Mouse (Mus musculus) cerebellum, postnatal 25 days (tissue): Measurements from ENCODE around the gene Kcnj14.
A peak's percentile ranks its signal among the peaks of the same experiment; 100 is the strongest.

Experiments
- DNase-seq, 2 experiments: peaks; one replicate each; pipeline ENCODE4 v3.0.0; 2021; ENCODE audit warnings: mixed read lengths in 2 of 2

Gene Kcnj14

DNA sequence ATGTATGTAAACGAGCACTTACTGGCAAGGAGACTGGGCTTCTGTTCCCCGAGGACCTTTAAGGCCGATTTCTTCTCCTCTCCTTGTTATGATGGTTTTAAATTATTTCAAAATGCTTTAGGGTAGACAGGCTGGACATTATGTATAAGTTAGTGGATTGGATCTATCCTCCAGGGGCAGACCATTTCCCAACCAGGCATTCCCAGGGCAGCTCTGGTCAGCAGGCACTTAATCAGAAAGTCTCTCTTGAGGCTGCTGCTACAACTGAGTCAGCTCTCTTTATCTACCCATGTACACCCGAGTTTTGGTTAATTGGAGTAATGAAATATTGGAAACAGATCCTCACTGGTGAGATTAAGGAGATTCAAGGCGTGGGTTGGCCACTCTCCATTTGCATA, 6.5 kb upstream of the Kcnj14 start:
- no peak for DNase-seq

DNA sequence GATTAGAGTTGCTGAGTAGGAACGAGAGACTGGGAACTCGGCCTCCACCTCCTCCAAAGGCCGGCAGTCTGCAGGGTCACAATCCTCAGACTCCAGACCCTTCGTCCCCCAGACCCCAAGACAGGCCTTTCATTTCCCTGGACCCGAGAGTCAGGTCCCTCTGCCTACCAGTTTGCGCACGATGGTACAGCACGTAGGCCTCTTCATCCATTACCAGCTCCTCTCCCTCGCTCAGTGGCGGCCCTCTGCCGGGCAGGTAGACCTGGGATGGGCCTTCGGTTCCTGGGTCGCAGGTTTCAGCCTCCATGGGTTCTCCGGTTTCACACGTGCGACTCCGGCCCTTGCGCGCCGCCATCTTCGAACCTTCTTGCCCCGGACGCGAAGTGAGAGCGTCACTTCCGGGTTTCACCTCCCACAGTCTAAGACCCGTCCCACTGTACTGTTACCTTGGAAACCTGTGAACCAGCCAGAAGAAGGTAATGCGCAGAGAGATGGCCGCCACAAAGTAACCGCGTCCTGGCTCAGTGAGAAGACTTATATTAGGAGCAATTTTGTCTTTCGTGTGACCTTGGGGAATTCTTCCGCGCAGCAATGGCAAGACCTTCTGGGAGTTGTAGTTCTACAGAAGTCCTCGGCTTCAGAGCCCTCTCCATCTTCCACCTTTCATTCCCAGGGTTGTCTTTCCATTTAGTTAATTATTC, 6.0 kb upstream of the Kcnj14 start, which contains the start of gene Grwd1:
TSS of gene Grwd1 (minus strand) at position 518 of the 701 bp plus-strand sequence.
- peak; percentile 88 to 89 for DNase-seq

GRCm38 (mm10) chr7:45826631-45827030, 2.0 kb upstream of the Kcnj14 start:
- no peak for DNase-seq

DNA sequence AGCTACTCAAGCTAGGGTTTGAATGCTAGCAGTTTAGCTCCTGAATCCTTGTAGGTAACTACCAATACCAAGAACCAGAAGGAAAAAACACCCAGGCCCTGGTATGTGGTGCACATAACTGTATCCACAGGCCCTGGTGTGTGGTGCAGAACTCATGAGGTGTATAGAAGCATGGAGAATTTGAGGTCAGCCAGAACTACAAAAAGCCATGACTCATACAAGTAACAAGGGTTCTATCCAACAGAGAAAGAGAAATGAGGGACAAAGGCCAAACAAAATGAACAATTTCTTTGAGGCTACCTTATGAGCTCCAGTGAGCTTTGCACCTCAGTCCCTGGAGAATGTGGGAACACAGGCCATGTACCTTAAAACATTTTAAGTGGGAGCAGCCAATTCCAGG, 3.7 kb downstream of the Kcnj14 start:
- DNase-seq, result no peak

DNA sequence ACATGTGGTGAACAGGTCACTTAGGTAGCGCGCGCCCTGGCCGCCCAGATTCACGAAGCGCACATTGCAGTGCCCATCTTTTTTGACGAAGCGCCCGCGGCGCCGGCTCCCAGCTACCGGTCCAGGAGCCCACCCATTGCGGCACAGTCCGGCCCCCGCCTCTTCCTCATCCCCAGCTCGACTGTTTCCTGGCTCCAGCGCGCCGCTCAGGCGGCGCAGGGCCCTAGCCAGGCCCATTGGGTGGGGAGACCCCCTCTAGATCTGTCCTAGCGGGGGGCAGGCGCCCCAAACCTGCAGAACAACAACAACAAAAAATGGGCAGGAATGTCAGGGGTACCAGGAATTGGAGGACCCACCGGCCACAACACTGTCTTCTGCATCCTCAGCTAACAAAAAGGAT, 4.7 kb downstream of the Kcnj14 start:
- DNase-seq, result no peak

DNA sequence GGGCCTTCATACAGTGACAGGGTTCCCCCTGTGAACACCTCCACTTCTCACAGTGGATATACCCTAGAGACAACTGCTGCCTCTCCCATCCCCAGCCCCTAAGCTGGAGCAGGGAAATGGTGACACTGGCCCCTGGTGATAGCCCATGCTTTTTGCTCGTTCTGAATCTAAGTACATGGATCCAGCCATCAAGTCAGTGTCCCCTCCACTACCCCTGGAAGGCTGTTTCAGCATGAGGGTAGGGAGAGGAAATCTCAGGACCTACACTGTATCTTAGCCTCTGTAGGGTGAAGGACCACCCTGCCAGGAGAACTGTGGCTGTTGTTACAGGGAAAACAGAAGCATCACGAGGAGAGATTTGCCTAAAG, 8.6 kb downstream of the Kcnj14 start:
- DNase-seq, result no peak

DNA sequence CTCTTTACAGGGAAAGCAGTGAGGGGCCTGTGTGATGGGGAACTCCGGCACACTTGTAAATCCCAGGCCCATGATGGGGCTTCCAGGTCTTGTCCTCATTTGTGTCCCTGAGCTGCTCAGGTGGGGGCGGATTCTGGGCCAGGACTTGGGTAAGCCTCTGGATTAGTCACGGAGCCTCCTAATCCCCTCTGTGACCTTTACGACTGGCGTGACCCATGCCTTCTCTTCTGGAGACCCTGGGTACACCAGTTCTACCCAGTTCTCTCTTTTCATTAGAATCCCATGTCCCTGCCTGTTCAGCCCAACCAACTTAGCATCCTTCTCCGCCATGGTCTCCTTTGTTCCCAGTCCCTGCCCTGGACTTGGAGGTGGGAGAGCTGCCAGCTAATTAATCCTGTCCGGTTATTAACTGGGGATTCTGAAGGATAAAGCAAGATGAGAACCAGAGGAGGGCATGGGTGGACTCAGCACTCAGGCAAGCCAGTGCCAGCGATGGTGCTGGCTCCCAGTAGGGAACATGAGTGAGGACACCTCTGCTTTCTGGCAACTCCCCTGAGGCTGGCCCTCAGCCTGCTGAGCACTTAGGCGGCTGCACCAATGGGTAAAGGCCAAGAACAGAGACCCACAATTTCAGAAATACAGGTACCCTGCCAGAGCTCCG, 9.1 kb downstream of the Kcnj14 start:
- peak; percentile 26 to 36 for DNase-seq

DNA sequence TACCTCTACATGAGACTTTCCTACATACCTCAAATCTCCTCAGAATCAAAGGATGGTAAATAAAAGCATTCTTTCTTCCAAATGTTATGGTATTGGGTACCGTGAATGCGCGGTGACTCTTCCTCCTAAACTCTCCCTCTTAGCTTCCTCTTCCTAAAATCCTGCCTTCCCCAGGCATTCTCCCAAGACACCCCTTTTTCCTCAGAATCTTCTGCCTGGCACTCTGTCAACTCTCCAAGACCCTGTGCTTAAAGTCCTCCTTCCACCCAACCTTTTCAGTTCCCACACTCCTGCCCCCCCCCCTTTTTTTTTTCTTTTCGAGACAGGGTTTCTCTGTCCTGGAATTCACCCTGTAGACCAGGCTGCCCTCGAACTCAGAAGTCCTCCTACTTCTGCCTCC, 9.7 kb downstream of the Kcnj14 start:
- peak in 1 of 2 experiments; percentile 29 for DNase-seq

DNA sequence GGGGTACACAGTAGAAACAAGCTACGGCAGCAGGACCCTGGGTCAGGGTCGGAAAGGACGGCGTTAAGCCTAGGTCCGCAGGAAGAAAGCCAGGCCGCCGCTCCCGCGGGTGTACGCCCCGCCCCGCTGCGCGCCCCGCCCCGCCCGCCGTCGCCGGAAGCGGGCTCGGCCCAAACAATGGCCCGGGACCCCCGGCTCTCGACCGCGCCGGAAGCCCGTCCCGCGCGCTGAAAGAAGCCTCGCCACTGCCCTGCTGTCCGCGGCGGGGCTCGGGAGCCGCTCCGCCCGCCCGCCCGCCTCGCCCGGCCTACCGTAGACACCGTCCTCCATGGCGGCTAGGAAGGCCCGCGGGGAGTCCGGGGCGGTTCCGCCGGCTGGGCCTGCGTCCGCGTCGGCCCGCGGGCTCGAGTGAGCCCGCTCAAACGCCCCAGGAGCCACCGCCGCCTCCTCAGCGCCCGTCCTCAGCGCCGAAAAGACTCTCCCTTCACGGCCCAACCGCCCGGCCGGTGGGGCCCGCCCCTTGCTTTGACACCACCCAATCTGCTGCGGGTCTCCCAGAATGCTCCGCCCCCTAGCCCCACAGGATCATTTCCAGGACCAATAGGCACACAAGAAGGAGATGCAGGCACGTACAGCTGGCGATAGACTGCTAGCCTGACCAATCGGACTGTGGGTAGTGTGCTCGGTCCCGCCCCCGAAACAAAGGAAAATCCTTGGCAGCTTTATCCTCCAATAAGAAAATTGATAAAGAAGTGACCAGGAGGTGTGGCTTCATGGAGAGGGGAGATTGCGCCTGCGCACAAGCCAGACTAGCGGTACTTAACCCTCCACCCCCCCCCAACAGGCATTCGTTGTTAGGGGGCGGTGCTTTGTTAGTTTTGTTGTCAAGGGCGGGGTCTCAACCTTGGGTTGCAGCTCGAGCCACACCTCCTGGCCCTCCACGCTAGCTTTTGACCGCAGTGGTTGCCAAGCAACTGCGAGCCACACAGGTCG, 10.5 kb downstream of the Kcnj14 start, which contains the start of gene Cyth2:
TSS of gene Cyth2 (minus strand) at position 795 of the 993 bp plus-strand sequence.
- peak; percentile 98 to 99 for DNase-seq

DNA sequence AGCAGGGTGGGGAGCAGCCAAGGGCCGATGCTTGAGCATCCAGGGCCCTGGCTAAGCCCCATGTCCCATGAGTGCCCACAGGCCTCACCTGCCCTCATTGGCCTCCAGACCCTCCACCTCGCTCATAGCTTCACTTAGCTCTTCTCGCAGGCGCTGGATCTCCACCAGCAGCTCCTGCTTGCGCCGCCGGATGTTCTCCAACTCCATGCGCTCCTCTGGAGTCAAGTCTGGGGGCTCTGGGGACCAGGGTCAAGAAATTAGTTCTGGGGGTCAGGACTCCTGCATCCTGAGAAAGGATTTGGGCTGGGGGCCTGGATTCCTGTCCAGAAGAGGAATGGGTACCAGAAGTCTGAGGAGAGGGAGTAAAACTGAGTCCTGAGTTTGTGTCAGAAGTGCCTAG, 11.7 kb downstream of the Kcnj14 start:
- peak in 1 of 2 experiments; percentile 25 for DNase-seq

DNA sequence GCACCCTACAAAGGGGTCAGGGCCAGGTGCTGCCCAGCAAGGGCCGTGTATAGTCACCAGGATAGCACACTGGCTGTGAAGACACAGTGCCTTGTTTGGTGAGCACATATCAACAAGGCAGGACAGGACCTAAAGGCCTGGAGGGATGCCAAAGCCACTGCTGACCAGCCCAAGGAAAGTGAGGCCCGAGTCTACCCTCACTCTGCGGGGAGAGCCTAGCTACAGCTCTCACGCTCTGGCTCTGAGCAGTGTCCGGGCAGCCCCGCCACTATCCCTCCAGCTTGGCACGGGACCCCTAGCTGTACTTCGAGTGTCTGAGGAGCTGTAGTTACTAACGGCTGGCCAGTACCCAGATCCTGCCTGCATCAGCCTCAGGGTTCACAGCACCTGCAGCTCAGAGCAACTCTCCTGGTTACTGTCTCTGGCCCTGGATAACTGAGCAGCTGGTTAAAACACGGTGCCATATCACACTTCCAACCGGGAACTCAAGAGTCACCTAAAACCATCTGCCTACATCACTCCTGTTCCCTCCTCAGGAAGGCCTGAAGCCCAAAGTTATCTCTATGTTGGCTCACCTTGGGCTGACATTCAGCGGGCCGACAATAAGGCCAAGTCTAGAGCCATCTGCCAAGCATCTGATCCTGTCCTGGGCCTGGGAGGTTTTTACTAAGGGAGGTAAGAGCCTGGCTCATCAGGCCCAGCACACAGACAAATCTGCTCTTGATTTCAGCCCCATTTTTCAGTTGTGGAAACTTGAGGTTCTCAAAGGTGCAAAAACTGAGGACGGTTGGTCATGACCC, 15.1 kb downstream of the Kcnj14 start:
- peak; percentile 54 to 55 for DNase-seq

GRCm38 (mm10) chr7:45808471-45808870, 16.1 kb downstream of the Kcnj14 start:
- peak in 1 of 2 experiments; percentile 41 for DNase-seq

GRCm38 (mm10) chr7:45805941-45806340, 18.6 kb downstream of the Kcnj14 start:
- DNase-seq, result peak in 1 of 2 experiments; percentile 26

GRCm38 (mm10) chr7:45802551-45802950, 22.0 kb downstream of the Kcnj14 start:
- peak in 1 of 2 experiments; percentile 16 for DNase-seq

GRCm38 (mm10) chr7:45801348-45801747, 23.2 kb downstream of the Kcnj14 start:
- DNase-seq, result peak; percentile 94 to 96

DNA sequence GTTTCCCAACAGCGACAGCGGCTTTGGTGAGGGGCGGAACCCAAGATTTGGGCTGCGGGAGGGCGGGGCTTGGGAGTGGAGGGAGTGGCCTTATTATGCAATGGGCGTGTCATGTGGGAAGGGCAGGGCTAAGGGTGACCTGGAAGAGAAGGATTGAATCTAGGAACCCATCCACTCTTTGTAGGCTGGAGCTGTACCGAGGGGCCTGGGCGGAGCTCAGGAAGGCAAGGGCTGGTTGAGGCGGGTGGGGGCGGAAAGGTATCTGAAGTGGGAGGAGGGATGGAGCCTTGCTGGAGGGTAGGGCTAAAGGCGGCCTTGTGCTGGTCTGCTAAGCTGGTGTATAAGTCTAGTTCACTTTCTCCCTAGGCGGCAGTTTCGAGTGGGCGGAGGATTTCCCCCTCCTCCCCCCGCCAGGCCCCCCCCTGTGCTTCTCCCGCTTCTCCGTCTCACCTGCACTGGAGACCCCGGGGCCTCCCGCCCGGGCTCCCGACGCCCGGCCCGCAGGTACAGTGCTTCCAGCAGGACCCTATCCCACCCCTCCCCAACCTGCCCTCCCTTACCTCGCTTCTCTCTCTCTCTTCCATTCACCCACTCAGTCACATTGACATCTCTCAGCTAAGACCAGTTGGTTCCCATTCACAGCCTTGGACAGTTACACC, 23.9 kb downstream of the Kcnj14 start:
- peak in 1 of 2 experiments; percentile 41 for DNase-seq

- no peak for DNase-seq
These were observed 24.6 kb downstream of the Kcnj14 start for GRCm38 (mm10) chr7:45800001-45800400.

DNA sequence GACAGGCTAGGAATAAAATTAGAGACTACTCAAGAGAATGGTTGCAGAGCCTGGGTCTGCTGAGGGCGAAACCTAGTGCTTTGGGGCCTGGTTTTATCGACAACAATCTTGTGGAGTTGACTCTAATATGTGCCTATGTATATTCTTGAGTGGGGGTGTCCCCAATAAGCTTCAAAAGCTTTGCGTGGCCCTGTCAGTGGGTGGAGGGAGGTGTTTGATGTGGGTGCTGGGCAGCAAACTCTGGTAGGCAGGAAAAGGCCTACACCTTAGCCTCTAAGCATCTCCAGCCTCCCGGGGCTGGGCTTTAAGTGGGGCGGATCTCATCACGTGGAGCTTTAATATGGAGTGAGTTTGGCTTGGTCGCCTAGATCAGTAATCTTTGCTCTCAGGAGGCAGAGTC, 25.7 kb downstream of the Kcnj14 start:
- DNase-seq, result peak in 1 of 2 experiments; percentile 9

GRCm38 (mm10) chr7:45798511-45798836, 26.1 kb downstream of the Kcnj14 start:
- peak in 1 of 2 experiments; percentile 64 for DNase-seq

DNA sequence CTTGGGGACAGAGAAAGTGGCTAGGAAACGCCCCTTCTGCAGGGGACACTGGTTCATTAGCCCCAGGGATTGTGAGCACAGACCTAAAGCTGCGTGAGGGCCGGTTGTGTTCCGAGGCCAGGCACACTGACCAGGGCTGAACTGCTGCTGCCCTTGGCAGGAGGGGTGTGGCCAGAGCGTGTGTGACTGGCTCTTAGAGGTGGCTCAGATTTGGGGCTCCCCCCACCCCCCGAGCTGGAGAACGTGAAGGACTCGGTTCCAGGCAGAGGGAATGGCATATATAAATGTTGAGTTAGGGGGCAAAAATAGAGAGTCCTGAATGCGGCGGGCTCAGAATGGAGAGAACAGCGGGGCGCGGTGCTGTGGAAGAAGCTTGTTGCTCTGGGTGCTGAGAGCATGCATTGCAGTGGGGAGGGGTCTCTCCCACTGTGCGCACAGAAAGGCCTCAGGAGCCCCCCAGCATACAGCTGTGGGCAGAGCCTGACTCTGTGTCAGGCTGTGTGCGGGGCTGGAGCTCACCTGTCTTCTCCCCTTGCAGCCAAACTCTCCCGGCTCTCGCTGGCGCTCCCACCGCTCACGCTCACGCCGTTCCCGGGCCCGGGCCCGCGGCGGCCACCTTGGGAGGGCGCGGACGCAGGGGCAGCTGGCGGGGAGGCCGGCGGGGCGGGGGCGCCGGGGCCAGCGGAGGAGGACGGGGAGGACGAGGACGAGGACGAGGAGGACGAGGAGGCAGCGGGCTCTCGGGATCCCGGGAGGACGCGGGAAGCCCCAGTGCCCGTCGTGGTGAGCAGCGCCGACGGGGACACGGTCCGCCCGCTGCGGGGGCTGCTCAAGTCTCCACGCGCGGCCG, 26.7 kb downstream of the Kcnj14 start:
- DNase-seq, result peak; percentile 40 to 47

GRCm38 (mm10) chr7:45796950-45797349, 27.6 kb downstream of the Kcnj14 start:
- DNase-seq, result no peak
